9 mouse cellular contexts compared by ENCODE assay signal in genomic region chr8:125996031-125996839, GRCm38 (mm10). TPM values are rescaled to one million over a fixed set of nuclear protein-coding genes. Genes with fewer than 3 reads are reported as not detected.
DNase-seq lines count a peak whose midpoint lies in the region; ATAC-seq and TF ChIP-seq lines count a peak whose summit lies in the region.
"Had no signal": no experiment of that assay in that cellular context is flagged by ENCODE, and none has a peak within 500 bp of the region (broad histone marks: within the 10 kb centered on the region; RNA-seq: fewer than 3 reads in every experiment).

No protein-coding gene starts in this region.

- 10% methylated on average over 14 of the region's 14 CpGs for WGBS in kidney, embryonic 14.5 days
- 18% methylated on average over 14 of the region's 14 CpGs for WGBS in midbrain, embryonic 15.5 days

- peaks cover 30% of the 10 kb centered on the region for H3K27me3 ChIP-seq in kidney, embryonic 14.5 days (ENCODE audit: control insufficient read depth, insufficient read depth, low read length)
- peaks cover 14% of the 10 kb centered on the region for H3K27me3 ChIP-seq in midbrain, embryonic 15.5 days (replicated peaks)

- H3K4me1 ChIP-seq in kidney, embryonic 14.5 days (ENCODE audit: control insufficient read depth, insufficient read depth, low read length) = peaks cover 6% of the 10 kb centered on the region
- H3K4me1 ChIP-seq in midbrain, embryonic 15.5 days = peaks cover 19% of the 10 kb centered on the region

- H3K9ac ChIP-seq in kidney, embryonic 14.5 days (ENCODE audit: low read depth, low read length) = peak overlapping the region; percentile 61
- peak overlapping the region; percentile 69 for H3K9ac ChIP-seq in midbrain, embryonic 15.5 days

- TF ChIP-seq CTCF in gastrocnemius, adult 2 months (IDR thresholded peaks at IDR 0.05) = no peak

- no peaks in the 10 kb centered on the region for H3K9me3 ChIP-seq in kidney, embryonic 14.5 days (ENCODE audit: control insufficient read depth, low read length)
- H3K9me3 ChIP-seq in midbrain, embryonic 15.5 days = no peaks in the 10 kb centered on the region

- peak overlapping the region; percentile 80 for H3K4me2 ChIP-seq in kidney, embryonic 14.5 days (replicated peaks; ENCODE audit: low read depth, low read length)
- peak overlapping the region; percentile 91 for H3K4me2 ChIP-seq in midbrain, embryonic 15.5 days

- no peaks in the 10 kb centered on the region for H3K36me3 ChIP-seq in kidney, embryonic 14.5 days (ENCODE audit: control insufficient read depth, insufficient read depth, low read length)
- H3K36me3 ChIP-seq in midbrain, embryonic 15.5 days (replicated peaks) = no peaks in the 10 kb centered on the region

- no peak for DNase-seq in gastrocnemius, adult 2 months
- no peak for DNase-seq in gastrocnemius, postnatal 14 days
- DNase-seq in Muller cell, postnatal 12 days (ENCODE audit: inconsistent ontology term) = peak; percentile 54
- peak; percentile 82 for DNase-seq in fat pad, adult 2 months (ENCODE audit: extremely low read depth, low read depth, low spot score)
- DNase-seq in layer of hippocampus, adult 9-11 months = no peak
- DNase-seq in heart, postnatal 14 days = no peak

- intact Hi-C loops in gastrocnemius, adult 2 months (cut with DNase I) = no loop called here
- intact Hi-C loops in gastrocnemius, postnatal 14 days (cut with DNase I; ENCODE audit: low total_unique reads) = no loop called here
- intact Hi-C loops in heart, postnatal 14 days (cut with DNase I) = no loop called here

- peak overlapping the region; percentile 64 for H3K4me3 ChIP-seq in gastrocnemius, adult 2 months
- H3K4me3 ChIP-seq in kidney, embryonic 14.5 days (ENCODE audit: low read length) = peak overlapping the region; percentile 61
- peak overlapping the region; percentile 62 for H3K4me3 ChIP-seq in midbrain, embryonic 15.5 days
- H3K4me3 ChIP-seq: myocyte had no signal

- ATAC-seq in kidney, embryonic 14.5 days (ENCODE audit: low FRiP score, low TSS enrichment) = peak; percentile 45
- ATAC-seq in midbrain, embryonic 15.5 days (replicated peaks) = peak; percentile 24; the same call in 1 of the 2 replicates

- H3K27ac ChIP-seq in gastrocnemius, adult 2 months = no peak overlapping the region
- H3K27ac ChIP-seq in kidney, embryonic 14.5 days (ENCODE audit: low read depth, low read length) = peak overlapping the region; percentile 81
- no peak overlapping the region for H3K27ac ChIP-seq in midbrain, embryonic 15.5 days

RNA-seq across cellular contexts. Expression of gene Kcnk1, which starts 1.3 kb away (rescaled TPM):
- under 1 TPM; 0.17 to 0.84 TPM for total RNA-seq in gastrocnemius, adult 2 months (2021)
- total RNA-seq in gastrocnemius, postnatal 14 days (2021) = 1 to 10 TPM; 1.4 to 1.8 TPM
- polyA plus RNA-seq in kidney, embryonic 14.5 days (2014; fragmentation: Nextera tagmentation; extraction: Ambion mirVana) = 34.7 and 45.3 TPM in 2 replicates
- 17.9 and 18.6 TPM in 2 replicates for polyA plus RNA-seq in midbrain, embryonic 15.5 days (2015; fragmentation: Nextera tagmentation; extraction: Ambion mirVana)
- total RNA-seq in heart, postnatal 14 days (2021) = not detected
- polyA plus RNA-seq: myocyte had no signal

Comparison
In these comparisons a context has a peak if more than half of its experiments do, and no peak if none do; other contexts are left out.
1. DNase-seq: peak in Muller cell, postnatal 12 days (single experiment) and fat pad, adult 2 months (single experiment); none in gastrocnemius, adult 2 months (single experiment), gastrocnemius, postnatal 14 days (single experiment), layer of hippocampus, adult 9-11 months (single experiment) and heart, postnatal 14 days (0 of 2).
2. Peak in every context shown above with its lines, with median percentiles within 50 percentile points of each other: H3K4me3 ChIP-seq.